Comparison of ENCODE assay signal across 10 mouse cellular contexts in genomic region chr1:189013587-189013921, GRCm38 (mm10). TPM values are rescaled to one million over a fixed set of nuclear protein-coding genes. Genes with fewer than 3 reads are reported as not detected.
A peak's percentile ranks its signal among the peaks of the same experiment; 100 is the strongest.
DNase-seq lines count a peak whose midpoint lies in the region; ATAC-seq and TF ChIP-seq lines count a peak whose summit lies in the region.
"Had no signal": no experiment of that assay in that cellular context is flagged by ENCODE, and none has a peak within 500 bp of the region (broad histone marks: within the 10 kb centered on the region; RNA-seq: fewer than 3 reads in every experiment).

No protein-coding gene starts in this region.

- no peak for DNase-seq in heart, adult 8-10 months (ENCODE audit: low spot score)
- DNase-seq in midbrain, embryonic 14.5 days = peak; percentile 19
- DNase-seq in midbrain, postnatal 0 days (ENCODE audit: low spot score) = no peak
- DNase-seq in limb, embryonic 11.5 days (ENCODE audit: low spot score) = peak; percentile 28
- no peak for DNase-seq in cerebellum, adult 8-10 months
- no peak for DNase-seq in left cerebral cortex, postnatal 25 days (ENCODE audit: low spot score in 2 of 2)
- DNase-seq: cerebellum, adult 18-20 months; thymus, adult 2 months had no signal

- peak overlapping the region; percentile 30; the same call in 1 of the 2 replicates for H3K4me3 ChIP-seq in heart, embryonic 13.5 days
- no peak overlapping the region for H3K4me3 ChIP-seq in midbrain, embryonic 14.5 days (replicated peaks; ENCODE audit: low read depth, low read length)
- H3K4me3 ChIP-seq in midbrain, postnatal 0 days (ENCODE audit: low read depth, low read length) = no peak overlapping the region
- no peak overlapping the region for H3K4me3 ChIP-seq in limb, embryonic 11.5 days (ENCODE audit: low read depth, low read length)
- no peak overlapping the region for H3K4me3 ChIP-seq in stomach, embryonic 16.5 days (replicated peaks; ENCODE audit: low read length)

- H3K9ac ChIP-seq in heart, embryonic 13.5 days = peak overlapping the region; percentile 34
- no peak overlapping the region for H3K9ac ChIP-seq in midbrain, embryonic 14.5 days (replicated peaks; ENCODE audit: low read length)
- no peak overlapping the region for H3K9ac ChIP-seq in midbrain, postnatal 0 days (replicated peaks; ENCODE audit: low read length, poor library complexity, severe bottlenecking)
- no peak overlapping the region for H3K9ac ChIP-seq in limb, embryonic 11.5 days (ENCODE audit: low read length)
- no peak overlapping the region for H3K9ac ChIP-seq in stomach, embryonic 16.5 days (ENCODE audit: low read length)

- no peak for TF ChIP-seq CTCF in midbrain, postnatal 0 days (IDR thresholded peaks at IDR 0.05)

- H3K27ac ChIP-seq in heart, embryonic 13.5 days (replicated peaks) = peak overlapping the region; percentile 25; the same call in 1 of the 2 replicates
- no peak overlapping the region for H3K27ac ChIP-seq in midbrain, embryonic 14.5 days (replicated peaks; ENCODE audit: low read depth, low read length)
- no peak overlapping the region for H3K27ac ChIP-seq in midbrain, postnatal 0 days (ENCODE audit: low read depth, low read length)
- H3K27ac ChIP-seq in limb, embryonic 11.5 days (replicated peaks; ENCODE audit: low read depth, low read length) = no peak overlapping the region
- no peak overlapping the region; the same call in 1 of the 2 replicates for H3K27ac ChIP-seq in stomach, embryonic 16.5 days (ENCODE audit: low read length)

- H3K4me1 ChIP-seq in heart, embryonic 13.5 days = peaks cover 16% of the 10 kb centered on the region
- no peaks in the 10 kb centered on the region for H3K4me1 ChIP-seq in midbrain, embryonic 14.5 days (ENCODE audit: control insufficient read depth, insufficient read depth, low read length)
- H3K4me1 ChIP-seq in midbrain, postnatal 0 days (ENCODE audit: insufficient read depth, low read length) = no peaks in the 10 kb centered on the region
- H3K4me1 ChIP-seq in limb, embryonic 11.5 days (ENCODE audit: control insufficient read depth, insufficient read depth, low read length) = no peaks in the 10 kb centered on the region
- peaks cover 16% of the 10 kb centered on the region for H3K4me1 ChIP-seq in stomach, embryonic 16.5 days (ENCODE audit: control insufficient read depth, insufficient read depth, low read length)

- no peak for ATAC-seq in heart, embryonic 13.5 days (ENCODE audit: extremely low read depth, insufficient number of reproducible peaks, low FRiP score, low TSS enrichment)
- ATAC-seq in midbrain, embryonic 14.5 days (ENCODE audit: low FRiP score, low TSS enrichment) = no peak
- ATAC-seq in midbrain, postnatal 0 days (ENCODE audit: low FRiP score) = no peak
- peak; percentile 51; the same call in 1 of the 2 replicates for ATAC-seq in limb, embryonic 11.5 days (ENCODE audit: insufficient number of reproducible peaks, low FRiP score, low TSS enrichment, low read depth)
- no peak for ATAC-seq in stomach, embryonic 16.5 days (ENCODE audit: insufficient read depth, low FRiP score)

- H3K27me3 ChIP-seq in heart, embryonic 13.5 days (replicated peaks) = peaks cover 20% of the 10 kb centered on the region
- H3K27me3 ChIP-seq in midbrain, embryonic 14.5 days (ENCODE audit: control insufficient read depth, insufficient read depth, low read length) = no peaks in the 10 kb centered on the region
- no peaks in the 10 kb centered on the region for H3K27me3 ChIP-seq in midbrain, postnatal 0 days (ENCODE audit: insufficient read depth, low read length)
- H3K27me3 ChIP-seq in limb, embryonic 11.5 days (ENCODE audit: control insufficient read depth, insufficient read depth, low read length) = no peaks in the 10 kb centered on the region
- no peaks in the 10 kb centered on the region for H3K27me3 ChIP-seq in stomach, embryonic 16.5 days (ENCODE audit: control insufficient read depth, insufficient read depth, low read length)

- WGBS in heart, embryonic 13.5 days = 10% methylated on average over 4 of the region's 4 CpGs
- WGBS in midbrain, embryonic 14.5 days = 11% methylated on average over 4 of the region's 4 CpGs
- WGBS in midbrain, postnatal 0 days = 21% methylated on average over 4 of the region's 4 CpGs
- 10% methylated on average over 4 of the region's 4 CpGs for WGBS in limb, embryonic 11.5 days
- WGBS in stomach, embryonic 16.5 days = 15% methylated on average over 4 of the region's 4 CpGs

- intact Hi-C loops in left cerebral cortex, postnatal 25 days (cut with DNase I) = no loop called here

- no peaks in the 10 kb centered on the region for H3K36me3 ChIP-seq in heart, embryonic 13.5 days
- no peaks in the 10 kb centered on the region for H3K36me3 ChIP-seq in midbrain, embryonic 14.5 days (ENCODE audit: control insufficient read depth, insufficient read depth, low read length)
- no peaks in the 10 kb centered on the region for H3K36me3 ChIP-seq in midbrain, postnatal 0 days (ENCODE audit: insufficient read depth, low read length)
- no peaks in the 10 kb centered on the region for H3K36me3 ChIP-seq in limb, embryonic 11.5 days (ENCODE audit: control insufficient read depth, insufficient read depth, low read length)
- H3K36me3 ChIP-seq in stomach, embryonic 16.5 days (ENCODE audit: control insufficient read depth, insufficient read depth, low read length) = no peaks in the 10 kb centered on the region

- peak overlapping the region; percentile 61 for H3K4me2 ChIP-seq in heart, embryonic 13.5 days
- H3K4me2 ChIP-seq in midbrain, embryonic 14.5 days (ENCODE audit: low read length) = peak overlapping the region; percentile 26
- no peak overlapping the region; the same call in 1 of the 2 replicates for H3K4me2 ChIP-seq in midbrain, postnatal 0 days (ENCODE audit: low read depth, low read length, poor library complexity, severe bottlenecking)
- H3K4me2 ChIP-seq in limb, embryonic 11.5 days (ENCODE audit: low read depth, severe bottlenecking) = peak overlapping the region; percentile 3
- H3K4me2 ChIP-seq in stomach, embryonic 16.5 days (ENCODE audit: low read depth, low read length) = peak overlapping the region; percentile 44; the same call in 1 of the 2 replicates

- H3K9me3 ChIP-seq in heart, embryonic 13.5 days = no peaks in the 10 kb centered on the region
- no peaks in the 10 kb centered on the region for H3K9me3 ChIP-seq in midbrain, embryonic 14.5 days (ENCODE audit: control insufficient read depth, low read length)
- H3K9me3 ChIP-seq in midbrain, postnatal 0 days (ENCODE audit: low read length) = no peaks in the 10 kb centered on the region
- H3K9me3 ChIP-seq in limb, embryonic 11.5 days (ENCODE audit: control insufficient read depth, low read length) = no peaks in the 10 kb centered on the region
- H3K9me3 ChIP-seq in stomach, embryonic 16.5 days (replicated peaks; ENCODE audit: control insufficient read depth, low read length) = no peaks in the 10 kb centered on the region

RNA-seq across cellular contexts. Expression of gene Kctd3, which starts 5.9 kb away (rescaled TPM):
- 20.3 and 20.8 TPM in 2 replicates for polyA plus RNA-seq in heart, embryonic 13.5 days (2015; fragmentation: Nextera tagmentation; extraction: Ambion mirVana)
- 10 to 100 TPM; 10.9 to 15.4 (median 13.6) TPM for total RNA-seq in heart, adult 8-10 months (2022)
- polyA plus RNA-seq in midbrain, embryonic 14.5 days (2014; fragmentation: Nextera tagmentation; extraction: Ambion mirVana) = 43.1 and 53.9 TPM in 2 replicates
- total RNA-seq in midbrain, postnatal 0 days (2014; rRNA removed) = 86.8 and 90.4 TPM in 2 replicates
- 47.4 and 47.7 TPM in 2 replicates for polyA plus RNA-seq in midbrain, postnatal 0 days (2015; fragmentation: Nextera tagmentation; extraction: Ambion mirVana)
- polyA plus RNA-seq in limb, embryonic 11.5 days (2014; fragmentation: Nextera tagmentation; extraction: Ambion mirVana) = 37.6 and 38.2 TPM in 2 replicates
- polyA plus RNA-seq in stomach, embryonic 16.5 days (2015; fragmentation: Nextera tagmentation; extraction: Ambion mirVana) = 20.1 and 21.9 TPM in 2 replicates
- 100 to 1,000 TPM in 1 of 2 experiments, 10 to 100 TPM in 1; 92.8 to 100 TPM for total RNA-seq in left cerebral cortex, postnatal 25 days (2021)

Comparison
In these comparisons a context has a peak if more than half of its experiments do, and no peak if none do; other contexts are left out.
1. DNase-seq: peak in midbrain, embryonic 14.5 days (single experiment) and limb, embryonic 11.5 days (single experiment); none in heart, adult 8-10 months (single experiment), midbrain, postnatal 0 days (single experiment), cerebellum, adult 8-10 months (single experiment) and left cerebral cortex, postnatal 25 days (0 of 2).